Mouse (Mus musculus): ENCODE data around the gene Yif1a.

DNA sequence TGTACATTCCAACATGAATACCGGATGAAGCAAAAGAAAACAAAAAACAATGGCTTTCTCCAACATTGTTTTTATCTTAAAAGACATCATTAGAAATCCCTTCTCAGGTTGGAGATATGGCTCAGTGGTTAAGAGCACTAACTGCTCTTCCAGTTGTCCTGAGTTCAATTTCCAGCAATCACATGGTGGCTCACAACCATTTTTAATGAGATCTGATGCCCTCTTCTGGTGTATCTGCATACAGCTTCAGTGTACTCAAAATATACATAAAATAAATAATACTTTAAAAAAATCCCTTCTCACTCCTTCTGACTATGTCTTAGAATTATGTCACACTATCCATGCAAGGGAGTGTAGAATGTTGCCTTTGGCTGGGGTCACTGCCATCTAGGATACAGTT is 9.1 kb upstream of the Yif1a start:
- TF ChIP-seq CTCF (IDR thresholded peaks at IDR 0.05; ENCODE audit: borderline replicate concordance, control insufficient read depth, extremely low read depth, insufficient read depth, low read length, poor library complexity) (no peak), POLR2A (IDR thresholded peaks at IDR 0.05; ENCODE audit: control insufficient read depth, extremely low read depth, insufficient read depth, low read length, poor library complexity) (no peak)
